Mouse (Mus musculus): Measurements from ENCODE around the gene Kdm4c. TPM values are rescaled to one million over a fixed set of nuclear protein-coding genes. Genes with fewer than 3 reads are reported as not detected.
A peak's percentile ranks its signal among the peaks of the same experiment; 100 is the strongest.
"Not testable (repeated sequence)": the region's sequence is repeated elsewhere in the genome, so short reads cannot be mapped to it uniquely, and the experiment has no call there.

The Kdm4c gene
- polyA plus RNA-seq (2014; fragmentation: Nextera tagmentation; extraction: Ambion mirVana): 11.9 and 13.8 TPM in 2 replicates

- Histone ChIP-seq H3K27me3 (ENCODE audit: control insufficient read depth, insufficient read depth, low read length) (no peaks in the 10 kb centered on the region), H3K9me3 (replicated peaks; ENCODE audit: control insufficient read depth, low read length) (no peaks in the 10 kb centered on the region), H3K4me1 (ENCODE audit: control insufficient read depth, insufficient read depth, low read length) (no peaks in the 10 kb centered on the region), H3K4me2 (no peak within 1 kb of the TSS), H3K36me3 (ENCODE audit: control insufficient read depth, insufficient read depth, low read length) (no peaks in the 10 kb centered on the region), H3K9ac (ENCODE audit: low read depth, low read length) (no peak within 1 kb of the TSS), H3K4me3 (ENCODE audit: low read depth, low read length) (no peak within 1 kb of the TSS), H3K27ac (ENCODE audit: low read depth, low read length) (no peak within 1 kb of the TSS)
- no peak for ATAC-seq (replicated peaks; ENCODE audit: insufficient number of reproducible peaks, low FRiP score, low TSS enrichment)
- 88% methylated on average over 1 of the region's 1 CpGs for WGBS (ENCODE audit: insufficient replicate concordance)
These were observed at the start of gene Kdm4c for GRCm38 (mm10) chr4:74242176-74242575. Kdm4c (plus strand) TSS chr4:74242497.

- Histone ChIP-seq H3K27ac (ENCODE audit: low read depth, low read length) (no peak overlapping the region), H3K9ac (ENCODE audit: low read depth, low read length) (no peak overlapping the region), H3K4me3 (ENCODE audit: low read depth, low read length) (no peak overlapping the region), H3K27me3 (ENCODE audit: control insufficient read depth, insufficient read depth, low read length) (no peaks in the 10 kb centered on the region), H3K36me3 (ENCODE audit: control insufficient read depth, insufficient read depth, low read length) (no peaks in the 10 kb centered on the region), H3K4me2 (no peak overlapping the region), H3K4me1 (ENCODE audit: control insufficient read depth, insufficient read depth, low read length) (no peaks in the 10 kb centered on the region), H3K9me3 (replicated peaks; ENCODE audit: control insufficient read depth, low read length) (no peaks in the 10 kb centered on the region)
- ATAC-seq (replicated peaks; ENCODE audit: insufficient number of reproducible peaks, low FRiP score, low TSS enrichment): no peak
These were observed 41.0 kb upstream of the Kdm4c start for GRCm38 (mm10) chr4:74201281-74201811.

GRCm38 (mm10) chr4:74221780-74222179, 20.5 kb upstream of the Kdm4c start:
- WGBS (ENCODE audit: insufficient replicate concordance): 87% methylated on average over 1 of the region's 1 CpGs
- not testable (repeated sequence) for H3K4me3 ChIP-seq (ENCODE audit: low read depth, low read length); ATAC-seq (replicated peaks; ENCODE audit: insufficient number of reproducible peaks, low FRiP score, low TSS enrichment); H3K27ac ChIP-seq (ENCODE audit: low read depth, low read length); H3K9me3 ChIP-seq (replicated peaks; ENCODE audit: control insufficient read depth, low read length); H3K36me3 ChIP-seq (ENCODE audit: control insufficient read depth, insufficient read depth, low read length); H3K9ac ChIP-seq (ENCODE audit: low read depth, low read length); H3K4me2 ChIP-seq; H3K4me1 ChIP-seq (ENCODE audit: control insufficient read depth, insufficient read depth, low read length); H3K27me3 ChIP-seq (ENCODE audit: control insufficient read depth, insufficient read depth, low read length)

GRCm38 (mm10) chr4:74222360-74222759, 19.9 kb upstream of the Kdm4c start:
- WGBS (ENCODE audit: insufficient replicate concordance): 30% methylated on average over 3 of the region's 3 CpGs
- no peak for ATAC-seq (replicated peaks; ENCODE audit: insufficient number of reproducible peaks, low FRiP score, low TSS enrichment)
- Histone ChIP-seq H3K27ac (ENCODE audit: low read depth, low read length) (no peak overlapping the region), H3K27me3 (ENCODE audit: control insufficient read depth, insufficient read depth, low read length) (no peaks in the 10 kb centered on the region), H3K36me3 (ENCODE audit: control insufficient read depth, insufficient read depth, low read length) (no peaks in the 10 kb centered on the region), H3K4me1 (ENCODE audit: control insufficient read depth, insufficient read depth, low read length) (no peaks in the 10 kb centered on the region), H3K9ac (ENCODE audit: low read depth, low read length) (no peak overlapping the region), H3K4me3 (ENCODE audit: low read depth, low read length) (no peak overlapping the region), H3K4me2 (no peak overlapping the region), H3K9me3 (replicated peaks; ENCODE audit: control insufficient read depth, low read length) (no peaks in the 10 kb centered on the region)

- 66% methylated on average over 2 of the region's 2 CpGs for WGBS (ENCODE audit: insufficient replicate concordance)
- no peak for ATAC-seq (replicated peaks; ENCODE audit: insufficient number of reproducible peaks, low FRiP score, low TSS enrichment)
These were observed 18.1 kb upstream of the Kdm4c start for GRCm38 (mm10) chr4:74224210-74224609.

GRCm38 (mm10) chr4:74230994-74231393, 11.3 kb upstream of the Kdm4c start:
- WGBS (ENCODE audit: insufficient replicate concordance): 72% methylated on average over 4 of the region's 4 CpGs
- Histone ChIP-seq H3K9me3 (replicated peaks; ENCODE audit: control insufficient read depth, low read length) (no peaks in the 10 kb centered on the region), H3K4me3 (ENCODE audit: low read depth, low read length) (no peak overlapping the region), H3K36me3 (ENCODE audit: control insufficient read depth, insufficient read depth, low read length) (no peaks in the 10 kb centered on the region), H3K4me2 (no peak overlapping the region), H3K27ac (ENCODE audit: low read depth, low read length) (no peak overlapping the region), H3K9ac (ENCODE audit: low read depth, low read length) (no peak overlapping the region), H3K27me3 (ENCODE audit: control insufficient read depth, insufficient read depth, low read length) (no peaks in the 10 kb centered on the region), H3K4me1 (ENCODE audit: control insufficient read depth, insufficient read depth, low read length) (no peaks in the 10 kb centered on the region)
- 0 out of 2 replicates have a peak, but pooled peaks have one; percentile 3 for ATAC-seq (replicated peaks; ENCODE audit: insufficient number of reproducible peaks, low FRiP score, low TSS enrichment)

More at GRCm38 (mm10) chr4:74224210-74224609, 18.1 kb upstream of the Kdm4c start:
- H3K4me1 ChIP-seq (ENCODE audit: control insufficient read depth, insufficient read depth, low read length): no peaks in the 10 kb centered on the region
- H3K9ac ChIP-seq (ENCODE audit: low read depth, low read length): no peak overlapping the region
- H3K9me3 ChIP-seq (replicated peaks; ENCODE audit: control insufficient read depth, low read length): no peaks in the 10 kb centered on the region
- H3K4me3 ChIP-seq (ENCODE audit: low read depth, low read length): no peak overlapping the region
- no peaks in the 10 kb centered on the region for H3K36me3 ChIP-seq (ENCODE audit: control insufficient read depth, insufficient read depth, low read length)
- H3K27ac ChIP-seq (ENCODE audit: low read depth, low read length): no peak overlapping the region
- H3K4me2 ChIP-seq: no peak overlapping the region
- H3K27me3 ChIP-seq (ENCODE audit: control insufficient read depth, insufficient read depth, low read length): no peaks in the 10 kb centered on the region

- Histone ChIP-seq H3K4me2 (no peak overlapping the region), H3K9ac (ENCODE audit: low read depth, low read length) (no peak overlapping the region), H3K4me3 (ENCODE audit: low read depth, low read length) (no peak overlapping the region), H3K27ac (ENCODE audit: low read depth, low read length) (no peak overlapping the region), H3K9me3 (replicated peaks; ENCODE audit: control insufficient read depth, low read length) (no peaks in the 10 kb centered on the region), H3K36me3 (ENCODE audit: control insufficient read depth, insufficient read depth, low read length) (no peaks in the 10 kb centered on the region), H3K4me1 (ENCODE audit: control insufficient read depth, insufficient read depth, low read length) (no peaks in the 10 kb centered on the region), H3K27me3 (ENCODE audit: control insufficient read depth, insufficient read depth, low read length) (no peaks in the 10 kb centered on the region)
- ATAC-seq (replicated peaks; ENCODE audit: insufficient number of reproducible peaks, low FRiP score, low TSS enrichment): 0 out of 2 replicates have a peak, but pooled peaks have one; percentile 24
- 65% methylated on average over 5 of the region's 5 CpGs for WGBS (ENCODE audit: insufficient replicate concordance)
These were observed 10.9 kb upstream of the Kdm4c start for GRCm38 (mm10) chr4:74231405-74231804.

- H3K4me3 ChIP-seq (ENCODE audit: low read depth, low read length): no peak overlapping the region
- H3K27me3 ChIP-seq (ENCODE audit: control insufficient read depth, insufficient read depth, low read length): no peaks in the 10 kb centered on the region
- no peak for ATAC-seq (replicated peaks; ENCODE audit: insufficient number of reproducible peaks, low FRiP score, low TSS enrichment)
- H3K4me2 ChIP-seq: no peak overlapping the region
- no peak overlapping the region for H3K27ac ChIP-seq (ENCODE audit: low read depth, low read length)
- H3K36me3 ChIP-seq (ENCODE audit: control insufficient read depth, insufficient read depth, low read length): no peaks in the 10 kb centered on the region
- WGBS (ENCODE audit: insufficient replicate concordance): 79% methylated on average over 3 of the region's 3 CpGs
- no peak overlapping the region for H3K9ac ChIP-seq (ENCODE audit: low read depth, low read length)
- H3K9me3 ChIP-seq (replicated peaks; ENCODE audit: control insufficient read depth, low read length): no peaks in the 10 kb centered on the region
- H3K4me1 ChIP-seq (ENCODE audit: control insufficient read depth, insufficient read depth, low read length): no peaks in the 10 kb centered on the region
These were observed 8.8 kb upstream of the Kdm4c start for GRCm38 (mm10) chr4:74233534-74233933.

Data from heart, embryonic 11.5 days (tissue).